Mouse (Mus musculus) testis, adult 2 months (tissue): ENCODE measurements around the gene Epb41l2.

Experiments used
- CTCF ChIP-seq: fragments of 200-500 bp; IDR thresholded peaks from 2 replicates; pipeline ENCODE4 v1.5.1; 2012; ENCODE audit warnings: low read depth, mild to moderate bottlenecking, inconsistent platforms, low read length, moderate library complexity; ENCODE audit not compliant: control insufficient read depth, insufficient read depth, insufficient replicate concordance
- POLR2A ChIP-seq: fragments of 200-500 bp; IDR thresholded peaks from 2 replicates; pipeline ENCODE4 v1.6.1; 2012; ENCODE audit warnings: low read depth, mild to moderate bottlenecking, inconsistent platforms, low read length, moderate library complexity; ENCODE audit not compliant: control insufficient read depth

- TF ChIP-seq CTCF (no peak), POLR2A (no peak)
These were observed 41.0 kb downstream of the Epb41l2 start for GRCm38 (mm10) chr10:25400646-25401045.
